Mouse (Mus musculus) left cerebral cortex, postnatal 25 days (tissue): ENCODE measurements around the gene Borcs6. TPM values are rescaled to one million over a fixed set of nuclear protein-coding genes. Genes with fewer than 3 reads are reported as not detected.
"Not testable (repeated sequence)": the region's sequence is repeated elsewhere in the genome, so short reads cannot be mapped to it uniquely, and the experiment has no call there.

Source experiments
- DNase-seq, 2 experiments: peaks; one replicate each; pipeline ENCODE4 v3.0.0; 2022; ENCODE audit warnings: low spot score in 2 of 2, mixed read lengths in 1 of 2
- intact Hi-C: fragments of 180-260 bp; cut with DNase I; formaldehyde crosslinking; loops from one replicate; pipeline ENCODE4 v1.15.1; 2025
- total RNA-seq, 2 experiments: library from RNA; stranded (reverse); gene quantifications; 2 replicates each; pipeline ENCODE4 v1.2.3; 2021

Borcs6 gene
- total RNA-seq, 2 experiments from 2014 or later, result 29.1 to 29.5 TPM

DNA sequence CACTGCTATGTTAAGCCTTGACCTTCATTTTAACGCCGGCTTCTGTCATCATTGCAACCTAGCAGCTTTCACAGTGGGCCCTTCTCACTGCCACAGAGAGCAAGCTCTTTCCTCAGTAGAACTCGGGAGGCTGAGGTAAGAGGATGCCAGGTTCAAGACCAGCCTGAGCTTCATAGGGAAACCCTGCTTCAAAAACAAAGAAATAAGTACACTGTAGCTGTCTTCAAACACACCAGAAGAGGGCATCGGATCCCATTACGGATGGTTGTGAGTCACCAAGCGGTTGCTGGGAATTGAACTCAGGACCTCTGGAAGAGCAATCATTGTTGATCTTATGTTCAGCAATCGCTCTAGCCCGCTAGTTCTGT is 21.3 kb downstream of the Borcs6 start:
- intact Hi-C loops, result no loop called here
- DNase-seq, result no peak

DNA sequence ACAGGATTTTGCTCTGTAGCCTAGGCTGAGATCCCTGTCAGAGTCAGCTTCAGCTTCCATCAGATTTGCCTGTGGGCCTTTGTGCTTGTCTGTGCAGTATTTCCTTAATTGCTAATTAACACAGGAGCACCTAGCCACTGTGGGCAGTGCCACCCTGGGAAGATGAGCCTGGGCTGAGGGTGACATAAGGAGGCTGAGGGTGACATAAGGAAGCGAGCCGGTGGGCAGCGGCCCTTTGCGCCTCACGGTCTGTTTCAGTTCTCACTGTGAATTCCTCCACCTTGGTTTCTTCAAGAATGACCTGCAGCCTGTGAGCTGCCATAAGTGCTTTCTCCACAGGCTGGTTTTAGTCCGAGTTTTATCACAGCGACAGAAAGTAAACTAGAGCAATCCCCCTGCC is 22.1 kb downstream of the Borcs6 start:
- DNase-seq, result no peak
- intact Hi-C loops, result no loop called here

DNA sequence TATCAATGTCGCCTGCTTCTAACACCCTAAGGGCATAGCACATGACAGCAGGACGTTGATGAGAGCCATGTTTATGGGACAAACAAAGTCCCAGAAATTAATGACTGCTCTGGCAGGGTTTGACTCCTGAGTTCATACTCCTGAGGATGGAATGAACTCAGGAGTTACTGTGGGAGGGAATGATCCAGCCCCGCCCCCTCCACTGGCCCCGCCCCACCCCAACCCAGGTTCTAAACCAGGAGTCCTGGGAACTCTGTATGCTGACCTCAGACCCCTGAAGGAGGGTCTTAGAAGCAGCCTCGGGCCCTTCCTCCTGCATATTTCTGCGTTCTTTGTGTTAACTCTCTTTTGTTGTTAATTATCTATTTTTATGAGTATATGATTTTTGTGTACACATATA is 26.1 kb downstream of the Borcs6 start:
- intact Hi-C loops, result loop anchor here (1.0 to 5.0 kb wide), 2 partner anchors 11 to 37 kb away; partner anchors contain the start of genes 9130213A22Rik and Hes7
- no peak for DNase-seq

DNA sequence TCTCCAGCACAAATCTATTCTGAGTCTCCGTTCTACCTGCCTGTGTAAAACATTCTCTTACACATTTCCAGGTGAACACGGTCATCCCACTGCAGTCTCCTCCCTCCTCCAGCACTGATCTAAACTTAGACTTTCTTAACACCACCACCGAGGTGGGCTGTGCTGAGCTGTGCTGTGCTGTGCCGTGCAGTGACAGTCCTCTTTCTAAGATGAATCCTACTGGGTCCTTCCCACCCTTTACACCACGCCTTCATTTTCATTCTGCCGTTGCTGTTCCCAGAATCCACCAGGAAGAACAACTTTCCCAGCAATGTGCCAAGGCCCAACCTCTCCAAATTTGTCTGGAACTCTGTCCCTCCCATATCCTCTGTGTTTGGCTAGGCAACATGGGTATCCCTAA is 26.9 kb downstream of the Borcs6 start:
- intact Hi-C loops, result loop anchor here (1.0 to 5.0 kb wide), 2 partner anchors 12 to 36 kb away; partner anchors contain the start of genes 9130213A22Rik and Hes7
- peak in 1 of 2 experiments; percentile 90 for DNase-seq

DNA sequence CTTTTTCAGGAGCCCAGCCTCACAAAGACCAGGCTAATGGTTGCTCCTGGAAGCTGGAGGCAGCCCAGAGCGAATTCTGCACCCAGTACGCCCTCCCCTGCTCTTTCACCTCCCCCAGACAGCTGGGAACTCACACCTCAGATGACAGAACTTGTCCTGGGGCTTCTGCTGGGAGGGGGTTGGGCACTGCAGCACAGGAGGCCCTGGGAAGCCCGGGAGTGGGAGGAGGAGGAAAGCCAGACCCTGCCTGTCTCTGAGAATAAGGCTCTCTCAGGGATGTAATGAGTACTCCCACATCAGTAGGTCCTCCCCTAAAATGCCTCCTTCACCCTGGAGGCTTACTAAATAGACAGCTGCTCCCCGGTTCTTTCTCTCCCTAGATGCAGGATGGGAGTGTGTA is 27.6 kb downstream of the Borcs6 start:
- DNase-seq, result peak in 1 of 2 experiments; percentile 82

DNA sequence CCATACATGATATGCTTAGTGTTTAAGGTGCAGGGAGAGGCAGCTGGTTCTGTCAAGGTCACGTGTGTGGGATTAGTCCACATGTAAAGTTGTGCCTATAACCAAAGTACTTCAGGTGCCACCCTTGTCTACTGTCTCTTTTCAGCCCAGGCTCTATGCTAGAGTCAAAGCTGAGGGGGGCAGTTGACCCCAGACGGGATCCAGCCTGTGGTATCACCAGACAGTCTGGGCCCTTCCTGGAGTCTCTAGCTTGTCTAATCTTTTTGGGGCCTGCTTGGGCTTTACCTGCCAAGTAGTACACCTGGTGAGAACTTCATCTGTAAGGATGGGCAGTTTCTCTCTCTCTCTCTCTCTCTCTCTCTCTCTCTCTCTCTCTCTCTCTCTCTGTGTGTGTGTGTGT is 28.1 kb downstream of the Borcs6 start:
- intact Hi-C loops, result loop anchor here (5.0 kb wide), 1 partner anchor 35 kb away; the partner anchor contains the start of genes 9130213A22Rik and Hes7

More for the DNA sequence above, 27.6 kb downstream of the Borcs6 start:
- intact Hi-C loops, result loop anchor here (5.0 kb wide), 1 partner anchor 35 kb away; the partner anchor contains the start of genes 9130213A22Rik and Hes7

DNA sequence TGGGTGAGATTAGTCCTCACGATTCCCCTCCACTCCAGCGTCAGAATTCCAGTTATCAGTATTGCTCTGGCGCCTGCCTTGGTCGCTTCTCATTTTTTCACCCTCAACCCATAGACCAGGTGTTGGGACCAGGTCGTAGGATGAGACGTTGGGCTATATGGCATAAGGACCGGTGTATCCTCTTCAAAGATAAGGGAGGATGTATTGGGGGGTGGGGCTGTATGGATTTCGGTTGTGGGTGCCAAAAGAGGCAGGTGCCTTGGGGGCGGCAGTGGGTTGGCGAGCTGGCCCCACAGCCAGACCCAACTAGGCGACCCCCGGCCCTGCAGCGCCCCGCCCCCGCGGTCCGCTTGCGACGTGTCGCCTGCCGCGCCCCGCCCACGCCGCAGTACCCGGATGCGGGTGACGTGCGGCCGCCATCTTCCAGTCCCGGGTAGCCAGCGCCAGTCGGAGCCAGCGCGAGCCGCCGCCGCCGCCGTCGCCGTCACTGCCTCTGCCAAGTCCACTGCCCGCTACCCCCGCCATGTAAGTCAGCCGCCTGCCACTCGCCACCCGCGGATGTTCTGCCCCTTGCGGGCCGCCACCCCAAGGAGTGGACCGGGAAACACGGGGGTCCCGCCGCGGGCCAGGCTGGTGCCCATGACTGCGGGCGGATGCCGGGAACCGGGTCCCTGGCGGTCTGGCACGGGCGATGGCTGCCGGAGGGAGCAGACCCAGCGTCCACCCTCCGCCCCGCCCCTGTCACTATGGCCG is 28.8 kb downstream of the Borcs6 start, which contains the start of gene Vamp2:
Gene Vamp2 (plus strand): TSS at position 388 of the 753 bp plus-strand sequence.
- DNase-seq, result peak; percentile 94 to 95
- intact Hi-C loops, result loop anchor here (5.0 kb wide), 1 partner anchor 34 kb away; the partner anchor contains the start of genes 9130213A22Rik and Hes7

More for the DNA sequence above, 28.1 kb downstream of the Borcs6 start:
- DNase-seq, result peak in 1 of 2 experiments; percentile 3

DNA sequence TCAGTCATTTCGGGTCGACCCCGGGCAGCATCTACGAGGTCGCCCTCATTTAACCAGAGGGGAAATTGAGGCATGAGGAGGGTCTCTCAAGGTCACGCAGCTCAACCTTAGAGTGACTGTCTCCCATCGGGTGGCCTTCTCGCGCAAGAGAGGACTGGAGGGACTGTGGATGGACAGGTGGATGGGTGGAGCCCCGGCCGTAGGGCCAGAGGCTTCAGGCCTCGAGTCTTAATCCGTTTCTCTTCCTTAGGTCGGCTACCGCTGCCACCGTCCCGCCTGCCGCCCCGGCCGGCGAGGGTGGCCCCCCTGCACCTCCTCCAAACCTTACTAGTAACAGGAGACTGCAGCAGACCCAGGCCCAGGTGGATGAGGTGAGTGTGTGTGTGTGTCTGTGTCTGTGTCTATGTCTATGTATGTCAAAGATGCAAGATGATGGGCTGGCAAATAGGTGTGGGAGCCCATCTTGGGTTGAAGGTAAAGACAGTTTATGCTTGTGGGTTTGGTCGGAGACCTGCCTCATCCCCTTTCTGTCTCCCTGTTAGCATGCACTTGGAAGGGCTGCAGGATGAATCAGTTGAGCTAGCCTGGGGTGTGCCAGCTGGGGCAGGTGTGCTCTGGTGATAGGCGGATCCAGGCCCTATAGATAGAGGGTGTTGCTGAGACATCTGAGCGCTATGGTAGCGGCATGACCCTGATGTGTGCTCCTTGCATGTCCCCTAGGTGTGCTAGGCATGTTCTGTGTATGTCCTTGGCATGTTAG is 29.5 kb downstream of the Borcs6 start:
- DNase-seq, result no peak
- intact Hi-C loops, result loop anchor here (5.0 kb wide), 1 partner anchor 33 kb away; the partner anchor contains the start of genes 9130213A22Rik and Hes7

DNA sequence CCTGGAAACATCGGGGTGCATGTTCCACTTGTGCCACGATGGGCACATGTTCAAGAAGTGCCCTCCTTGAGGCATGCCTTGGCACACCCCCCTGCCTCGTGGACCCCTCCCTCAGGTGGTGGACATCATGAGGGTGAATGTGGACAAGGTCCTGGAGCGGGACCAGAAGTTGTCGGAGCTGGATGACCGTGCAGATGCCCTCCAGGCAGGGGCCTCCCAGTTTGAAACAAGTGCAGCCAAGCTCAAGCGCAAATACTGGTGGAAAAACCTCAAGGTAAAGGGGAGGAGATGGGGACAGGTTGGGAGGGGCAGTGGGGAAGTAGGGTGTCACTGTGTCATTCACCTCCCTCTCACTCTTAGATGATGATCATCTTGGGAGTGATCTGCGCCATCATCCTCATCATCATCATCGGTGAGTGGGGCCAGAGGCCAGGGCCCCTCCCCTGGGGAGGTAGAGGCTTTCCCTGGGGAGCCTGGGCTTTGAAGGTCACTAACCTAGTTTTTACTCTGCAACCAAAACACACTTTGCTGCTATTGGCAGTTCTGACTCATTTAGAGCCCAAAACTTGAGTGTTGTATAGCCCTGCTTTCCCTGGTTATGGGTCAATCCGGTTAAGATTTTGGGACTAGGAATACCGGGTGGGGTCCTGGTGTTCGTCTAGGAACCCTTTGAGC is 30.2 kb downstream of the Borcs6 start:
- DNase-seq, result no peak
- intact Hi-C loops, result loop anchor here (5.0 kb wide), 1 partner anchor 33 kb away; the partner anchor contains the start of genes 9130213A22Rik and Hes7

DNA sequence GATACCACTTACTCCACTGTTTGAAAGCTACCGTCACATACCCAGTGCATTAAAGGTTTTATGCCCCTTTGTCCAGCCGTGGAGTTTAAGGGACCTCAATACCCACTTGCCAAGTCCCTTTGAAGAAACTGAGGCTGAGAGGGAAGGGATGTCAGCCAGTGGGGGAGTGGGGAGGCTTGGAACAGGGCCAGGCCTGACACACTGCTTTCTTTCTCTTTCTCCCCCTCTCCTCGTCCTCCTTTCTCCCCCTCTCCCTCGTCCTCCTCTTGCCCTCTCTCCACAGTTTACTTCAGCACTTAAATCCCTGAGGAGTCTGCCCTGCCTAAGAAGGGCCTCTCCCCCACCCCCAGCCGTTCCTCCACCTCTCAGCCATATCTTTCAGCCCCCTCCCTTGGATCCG is 30.9 kb downstream of the Borcs6 start:
- intact Hi-C loops, result no loop called here
- DNase-seq, result no peak

DNA sequence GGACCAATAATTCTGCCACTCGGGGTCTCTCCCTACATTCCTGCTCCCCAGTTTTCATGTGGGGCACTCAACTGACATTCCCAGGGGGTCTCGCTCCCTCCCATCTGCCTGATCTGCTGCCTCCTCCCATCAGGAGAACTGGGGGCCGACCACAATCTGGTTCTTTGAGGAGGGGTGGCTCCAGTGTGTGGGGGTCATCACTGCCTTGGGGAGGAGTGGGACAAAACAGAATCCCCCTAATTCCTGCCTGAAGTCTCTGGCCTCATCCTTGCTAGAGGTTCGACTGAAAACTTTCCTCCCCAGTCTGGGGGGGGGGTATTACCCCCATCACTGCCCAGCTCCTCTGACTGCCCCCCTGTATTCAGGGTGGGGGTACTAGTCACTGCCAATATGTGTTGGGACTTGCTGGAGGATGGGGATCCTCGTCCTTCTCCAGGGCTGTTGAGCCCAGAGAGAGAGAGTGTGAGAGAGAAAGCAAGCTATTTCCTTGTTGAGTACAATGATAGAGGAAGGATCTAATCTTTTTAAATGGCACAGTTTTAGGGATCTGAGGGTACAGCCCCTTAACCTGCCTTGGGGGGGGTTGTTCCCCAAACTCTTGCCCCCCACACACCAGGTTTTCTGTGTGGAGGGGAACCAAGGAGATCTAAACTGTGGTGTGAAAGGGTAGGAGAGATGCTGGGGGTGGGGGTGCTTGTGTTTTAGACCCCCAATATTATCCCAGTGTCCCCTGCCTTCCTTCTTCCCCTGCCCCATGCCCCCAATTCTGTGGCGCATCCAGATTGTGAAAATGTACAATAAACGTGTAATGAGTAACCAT is 32.3 kb downstream of the Borcs6 start:
- intact Hi-C loops, result no loop called here
- DNase-seq, result no peak

DNA sequence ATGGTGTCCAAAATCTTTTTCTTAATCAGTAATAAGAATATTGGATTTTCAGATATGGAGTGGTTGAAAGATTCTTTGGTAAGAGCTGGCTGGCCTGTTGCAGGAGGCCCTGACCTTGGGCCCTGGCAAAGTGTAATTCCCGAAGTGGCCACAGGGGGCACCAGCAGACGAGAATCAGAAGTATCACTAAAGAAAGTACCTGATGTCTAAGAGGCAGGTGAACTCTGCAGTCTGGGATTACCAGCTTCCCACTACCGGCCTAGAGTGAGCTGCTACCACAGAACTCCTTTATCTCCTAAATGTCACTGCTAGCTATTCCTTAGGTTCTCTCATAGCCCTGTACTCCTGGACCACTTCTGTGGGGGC is 32.9 kb downstream of the Borcs6 start:
- intact Hi-C loops, result no loop called here

DNA sequence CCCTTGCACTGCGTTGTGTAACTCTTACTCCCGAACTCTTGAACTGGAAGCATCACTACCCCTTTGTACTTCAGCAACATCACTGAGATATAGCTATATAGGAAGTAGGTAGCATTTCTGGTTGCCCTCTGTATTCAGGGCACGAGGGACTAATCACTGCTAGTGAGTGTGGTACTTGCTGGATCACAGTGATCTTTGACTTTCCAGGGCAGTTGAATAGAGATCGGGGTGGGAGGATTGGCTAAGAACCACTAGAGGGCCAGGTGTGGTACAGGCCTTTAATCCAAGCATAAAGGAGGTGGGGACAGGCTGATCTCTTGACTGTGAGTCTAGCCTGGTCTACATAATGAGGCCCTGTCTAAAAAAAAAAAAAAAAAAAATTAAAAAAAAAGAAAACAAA is 33.4 kb downstream of the Borcs6 start:
- DNase-seq, result no peak
- intact Hi-C loops, result no loop called here

More for the DNA sequence above, 32.9 kb downstream of the Borcs6 start:
- peak; percentile 81 for DNase-seq

DNA sequence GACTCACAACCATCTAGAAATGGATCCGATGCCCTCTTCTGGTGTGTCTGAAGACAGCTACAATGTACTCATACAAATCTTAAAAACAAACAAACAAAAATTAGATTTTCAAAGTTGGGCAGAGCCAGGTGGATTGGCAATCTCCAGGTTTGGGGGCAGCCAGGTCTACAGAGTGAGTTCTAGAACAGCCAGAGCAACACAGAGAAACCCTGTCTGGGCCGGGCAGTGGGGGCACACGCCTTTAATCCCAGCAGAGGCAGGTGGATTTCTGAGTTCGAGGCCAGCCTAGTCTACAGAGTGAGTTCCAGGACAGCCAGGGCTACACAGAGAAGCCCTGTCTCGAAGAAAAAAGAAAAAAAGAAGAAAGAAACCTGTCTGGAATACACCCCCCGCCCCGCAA is 34.3 kb downstream of the Borcs6 start:
- intact Hi-C loops, result loop anchor here (2.0 kb wide), 1 partner anchor 27 kb away; no protein-coding TSS in a partner anchor
- not testable (repeated sequence) for DNase-seq

DNA sequence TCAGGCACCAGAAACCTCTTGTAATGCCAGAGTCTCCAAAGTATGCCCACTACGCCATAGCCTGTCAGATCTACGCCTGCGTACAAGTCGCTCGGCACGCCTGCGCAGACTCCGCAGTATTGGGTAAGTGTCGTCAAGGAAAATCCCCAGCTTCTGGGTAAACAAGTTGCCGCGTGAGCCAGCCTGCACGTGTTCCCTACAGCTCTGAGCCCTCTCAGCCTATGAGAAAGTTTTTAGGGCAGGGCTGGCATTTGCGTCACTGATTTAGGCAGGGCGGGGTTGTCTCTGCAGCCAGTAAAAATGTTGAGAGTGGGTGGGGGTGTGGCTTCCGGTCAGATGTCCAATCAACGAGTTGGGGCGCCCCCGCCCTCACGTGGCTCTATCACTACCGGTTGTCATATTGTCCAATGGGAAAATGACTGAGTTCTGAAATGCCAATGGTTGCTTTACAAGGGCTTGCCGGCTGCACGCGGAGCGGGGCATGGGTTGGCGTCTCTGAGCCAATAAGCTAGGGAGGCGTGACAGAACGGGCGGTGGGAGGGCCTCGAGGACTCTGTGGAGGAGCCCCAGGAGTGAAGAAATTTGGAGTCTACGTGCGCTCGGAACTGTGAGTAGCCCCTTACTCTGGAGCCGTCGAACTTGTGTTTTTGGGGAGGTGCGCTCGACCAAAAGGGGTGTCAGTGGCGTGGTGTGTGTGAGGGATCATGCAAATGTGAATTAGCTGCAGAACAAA is 35.3 kb downstream of the Borcs6 start, which contains the start of gene Per1:
Gene Per1 (plus strand): TSS at position 521 of the 733 bp plus-strand sequence.
- DNase-seq, result peak; percentile 100
- intact Hi-C loops, result loop anchor here (2.0 to 5.0 kb wide), 3 partner anchors 28 to 322 kb away; partner anchors contain the start of gene Chd3

DNA sequence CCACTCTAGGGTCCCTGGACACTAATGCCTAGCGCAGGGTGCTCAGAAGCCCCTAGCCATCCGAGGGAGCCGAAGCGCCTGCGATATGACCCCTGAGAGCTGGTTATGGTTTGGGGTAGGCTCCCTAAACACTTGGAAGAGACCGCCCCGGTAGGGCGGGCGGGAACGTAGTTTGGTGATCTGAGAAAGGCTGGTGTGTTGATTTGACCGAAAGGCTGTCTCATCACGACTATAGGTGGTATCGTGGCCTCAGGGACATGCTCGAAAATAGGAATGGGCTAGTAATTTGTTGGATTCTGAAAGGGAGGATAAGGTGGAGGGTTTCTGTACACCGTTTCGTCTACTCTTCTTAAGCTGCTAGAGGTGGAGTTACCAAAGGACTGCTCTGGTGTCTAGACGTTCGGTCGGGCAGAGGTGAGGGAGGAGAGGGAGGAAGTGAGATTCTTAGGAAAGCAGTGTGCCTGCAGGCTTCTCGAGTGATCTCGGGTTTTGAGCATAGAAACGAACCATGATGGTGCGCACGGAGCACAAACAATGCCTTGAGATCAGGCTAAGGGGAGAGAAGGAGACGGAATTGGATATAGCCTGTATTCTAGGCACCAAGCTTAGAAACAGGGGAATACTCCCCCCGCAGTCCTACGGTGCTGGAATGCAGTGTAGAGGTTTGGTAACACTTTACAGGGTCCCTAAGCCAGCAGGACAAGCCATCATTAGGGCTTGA is 36.2 kb downstream of the Borcs6 start:
- DNase-seq, result no peak
- intact Hi-C loops, result loop anchor here (2.0 to 5.0 kb wide), 3 partner anchors 29 to 322 kb away; partner anchors contain the start of gene Chd3

DNA sequence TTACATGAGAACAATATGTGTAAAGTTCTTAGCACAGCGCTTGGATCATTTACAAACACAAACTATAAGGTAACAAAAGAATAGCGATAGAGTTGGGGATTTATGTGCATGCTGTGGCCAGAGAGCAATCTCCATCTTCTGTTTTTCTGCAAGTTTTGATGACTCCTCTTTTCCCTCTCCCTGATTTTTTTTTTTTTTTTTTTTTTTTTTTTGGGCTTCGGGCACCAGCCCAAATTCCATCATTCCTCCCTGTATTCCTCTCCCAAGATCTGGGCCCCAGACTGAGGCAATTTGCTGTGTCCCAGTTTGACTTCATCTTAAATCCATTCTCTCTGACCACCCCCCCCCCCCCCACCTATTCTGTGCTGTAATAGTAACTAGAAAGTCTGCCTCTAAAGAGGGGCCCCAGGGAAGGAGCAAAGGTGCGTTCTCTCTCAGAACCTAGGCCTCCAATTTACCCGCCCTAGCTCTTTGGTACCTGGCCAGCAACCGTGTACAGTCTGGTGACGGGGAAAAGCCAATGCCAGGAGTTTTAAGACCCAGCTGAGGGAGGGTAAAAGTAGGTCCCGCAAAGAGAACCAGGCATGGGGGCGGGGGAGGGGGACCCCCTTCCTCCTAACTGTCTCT is 37.0 kb downstream of the Borcs6 start:
- DNase-seq, result no peak
- intact Hi-C loops, result loop anchor here (5.0 kb wide), 2 partner anchors 271 to 321 kb away; partner anchors contain the start of gene Chd3
